24 mouse cellular contexts compared by ENCODE assay signal in genomic region chr17:15085006-15085405, GRCm38 (mm10). TPM values are rescaled to one million over a fixed set of nuclear protein-coding genes. Genes with fewer than 3 reads are reported as not detected.
A peak's percentile ranks its signal among the peaks of the same experiment; 100 is the strongest.
DNase-seq lines count a peak whose midpoint lies in the region; ATAC-seq lines count a peak whose summit lies in the region.
"Had no signal": no experiment of that assay in that cellular context is flagged by ENCODE, and none has a peak within 500 bp of the region (broad histone marks: within the 10 kb centered on the region; RNA-seq: fewer than 3 reads in every experiment).

No protein-coding gene starts in this region.

- H3K9me3 ChIP-seq in heart, embryonic 13.5 days, result no peaks in the 10 kb centered on the region
- H3K9me3 ChIP-seq in intestine, embryonic 16.5 days (ENCODE audit: control insufficient read depth, low read length), result no peaks in the 10 kb centered on the region
- no peaks in the 10 kb centered on the region for H3K9me3 ChIP-seq in liver, embryonic 15.5 days (replicated peaks)
- H3K9me3 ChIP-seq: embryonic facial prominence, embryonic 10.5 days; heart, embryonic 15.5 days; limb, embryonic 13.5 days; lung, embryonic 15.5 days; midbrain, embryonic 12.5 days; neural tube, embryonic 13.5 days had no signal

- peak overlapping the region; percentile 44; the same call in 1 of the 2 replicates for H3K4me2 ChIP-seq in heart, embryonic 13.5 days
- H3K4me2 ChIP-seq in intestine, embryonic 16.5 days (ENCODE audit: low read depth, low read length), result no peak overlapping the region
- H3K4me2 ChIP-seq in liver, embryonic 15.5 days, result peak overlapping the region; percentile 64
- H3K4me2 ChIP-seq: limb, embryonic 13.5 days; lung, embryonic 15.5 days; midbrain, embryonic 12.5 days; neural tube, embryonic 13.5 days had no signal

- H3K27ac ChIP-seq in heart, embryonic 13.5 days (replicated peaks), result peak overlapping the region; percentile 59
- H3K27ac ChIP-seq in intestine, embryonic 16.5 days (ENCODE audit: low read length), result no peak overlapping the region
- H3K27ac ChIP-seq in liver, embryonic 15.5 days (replicated peaks), result peak overlapping the region; percentile 74; the same call in 1 of the 2 replicates
- H3K27ac ChIP-seq: embryonic facial prominence, embryonic 10.5 days; heart, embryonic 15.5 days; limb, embryonic 13.5 days; lung, embryonic 15.5 days; macrophage; neural tube, embryonic 13.5 days had no signal

- H3K27me3 ChIP-seq in heart, embryonic 13.5 days (replicated peaks), result peaks cover 53% of the 10 kb centered on the region
- H3K27me3 ChIP-seq in intestine, embryonic 16.5 days (replicated peaks; ENCODE audit: control insufficient read depth, insufficient read depth, low read length), result no peaks in the 10 kb centered on the region
- peaks cover 6% of the 10 kb centered on the region; the same call in 1 of the 2 replicates for H3K27me3 ChIP-seq in liver, embryonic 15.5 days
- H3K27me3 ChIP-seq: limb, embryonic 13.5 days; lung, embryonic 15.5 days had no signal

- H3K36me3 ChIP-seq in heart, embryonic 13.5 days, result no peaks in the 10 kb centered on the region
- H3K36me3 ChIP-seq in intestine, embryonic 16.5 days (ENCODE audit: control insufficient read depth, insufficient read depth, low read length), result no peaks in the 10 kb centered on the region
- no peaks in the 10 kb centered on the region for H3K36me3 ChIP-seq in liver, embryonic 15.5 days (replicated peaks)
- H3K36me3 ChIP-seq: embryonic facial prominence, embryonic 10.5 days; heart, embryonic 15.5 days; limb, embryonic 13.5 days; lung, embryonic 15.5 days; midbrain, embryonic 12.5 days; neural tube, embryonic 13.5 days had no signal

- ATAC-seq in heart, embryonic 13.5 days (ENCODE audit: extremely low read depth, insufficient number of reproducible peaks, low FRiP score, low TSS enrichment), result peak; percentile 47; the same call in 1 of the 2 replicates
- ATAC-seq in intestine, embryonic 16.5 days, result peak; percentile 72
- ATAC-seq in liver, embryonic 15.5 days (ENCODE audit: insufficient read depth), result peak; percentile 41
- ATAC-seq: forebrain, embryonic 16.5 days; inflammation-experienced regulatory T-cells, adult 6 months had no signal

- DNase-seq in heart, postnatal 25 days (ENCODE audit: low spot score), result no peak
- DNase-seq in R1 (ENCODE audit: low read depth, low spot score), result peak; percentile 42
- DNase-seq in left cerebral cortex, postnatal 14 days (ENCODE audit: low spot score in 2 of 2), result no peak
- DNase-seq in thymus, adult 18-20 months, result no peak
- DNase-seq: adrenal gland, postnatal 25 days; cerebellum, adult 2 months; thymus, postnatal 4 days had no signal

- intact Hi-C loops in heart, postnatal 25 days (cut with DNase I), result no loop called here
- intact Hi-C loops in left cerebral cortex, postnatal 14 days (cut with DNase I), result no loop called here

- H3K9ac ChIP-seq in heart, embryonic 13.5 days, result no peak overlapping the region
- no peak overlapping the region for H3K9ac ChIP-seq in intestine, embryonic 16.5 days (ENCODE audit: low read depth, low read length)
- H3K9ac ChIP-seq in liver, embryonic 15.5 days, result no peak overlapping the region
- H3K9ac ChIP-seq: heart, embryonic 15.5 days; limb, embryonic 13.5 days; lung, embryonic 15.5 days; midbrain, embryonic 12.5 days; neural tube, embryonic 13.5 days had no signal

- peaks cover 27% of the 10 kb centered on the region for H3K4me1 ChIP-seq in heart, embryonic 13.5 days
- peaks cover 20% of the 10 kb centered on the region for H3K4me1 ChIP-seq in intestine, embryonic 16.5 days (ENCODE audit: control insufficient read depth, insufficient read depth, low read length)
- H3K4me1 ChIP-seq in liver, embryonic 15.5 days (replicated peaks), result peaks cover 43% of the 10 kb centered on the region

- 46% methylated on average over 2 of the region's 2 CpGs for WGBS in heart, embryonic 13.5 days
- WGBS in intestine, embryonic 16.5 days, result 73% methylated on average over 2 of the region's 2 CpGs
- WGBS in liver, embryonic 15.5 days (ENCODE audit: insufficient replicate concordance), result 59% methylated on average over 2 of the region's 2 CpGs

- no peak overlapping the region for H3K4me3 ChIP-seq in heart, embryonic 13.5 days
- no peak overlapping the region for H3K4me3 ChIP-seq in intestine, embryonic 16.5 days (ENCODE audit: low read length)
- H3K4me3 ChIP-seq in liver, embryonic 15.5 days (replicated peaks), result no peak overlapping the region
- H3K4me3 ChIP-seq: embryonic facial prominence, embryonic 10.5 days; heart, embryonic 15.5 days; limb, embryonic 13.5 days; lung, embryonic 15.5 days; midbrain, embryonic 12.5 days; neural tube, embryonic 13.5 days had no signal

RNA-seq across cellular contexts. Expression of gene Gm3448, which starts 43.7 kb away (rescaled TPM):
- polyA plus RNA-seq in heart, embryonic 13.5 days (2015; fragmentation: Nextera tagmentation; extraction: Ambion mirVana), result 2.2 and 3.2 TPM in 2 replicates
- 1 to 10 TPM in 1 of 2 experiments, under 1 TPM in 1; 0.96 to 1.3 TPM for total RNA-seq in heart, postnatal 25 days (2021)
- 3.3 and 4.1 TPM in 2 replicates for polyA plus RNA-seq in intestine, embryonic 16.5 days (2015; fragmentation: Nextera tagmentation; extraction: Ambion mirVana)
- polyA plus RNA-seq in liver, embryonic 15.5 days (2015; fragmentation: Nextera tagmentation; extraction: Ambion mirVana), result 1.8 and 3.4 TPM in 2 replicates
- total RNA-seq in left cerebral cortex, postnatal 14 days (2021), result 1 to 10 TPM; 4.5 to 8.1 TPM

RNA-seq across cellular contexts. Expression of gene Tcte3, which starts 43.7 kb away (rescaled TPM):
- polyA plus RNA-seq in heart, embryonic 13.5 days (2015; fragmentation: Nextera tagmentation; extraction: Ambion mirVana), result 0.62 TPM in 1 of 2 replicates, not detected in the other
- total RNA-seq in heart, postnatal 25 days (2021), result not detected
- polyA plus RNA-seq in intestine, embryonic 16.5 days (2015; fragmentation: Nextera tagmentation; extraction: Ambion mirVana), result 1.4 TPM in 1 of 2 replicates, not detected in the other
- polyA plus RNA-seq in liver, embryonic 15.5 days (2015; fragmentation: Nextera tagmentation; extraction: Ambion mirVana), result 2.3 and 2.8 TPM in 2 replicates
- total RNA-seq in left cerebral cortex, postnatal 14 days (2021), result under 1 TPM; 0.51 to 0.70 TPM
- total RNA-seq: gastrocnemius, adult 18-20 months had no signal
- polyA plus RNA-seq: cerebellum, adult 2 months; embryonic facial prominence, embryonic 10.5 days; forebrain, embryonic 16.5 days; hindbrain, embryonic 11.5 days; kidney, embryonic 14.5 days; large intestine, adult 2 months; macrophage; midbrain, embryonic 12.5 days; small intestine, adult 2 months had no signal

RNA-seq across cellular contexts. Expression of gene Ermard, which starts 44.0 kb away (rescaled TPM):
- polyA plus RNA-seq in heart, embryonic 13.5 days (2015; fragmentation: Nextera tagmentation; extraction: Ambion mirVana), result 51.8 and 66.8 TPM in 2 replicates
- total RNA-seq in heart, postnatal 25 days (2021), result 10 to 100 TPM; 20.9 to 21.2 TPM
- polyA plus RNA-seq in intestine, embryonic 16.5 days (2015; fragmentation: Nextera tagmentation; extraction: Ambion mirVana), result 50.0 and 58.1 TPM in 2 replicates
- polyA plus RNA-seq in liver, embryonic 15.5 days (2015; fragmentation: Nextera tagmentation; extraction: Ambion mirVana), result 22.4 and 23.9 TPM in 2 replicates
- 10 to 100 TPM; 44.3 to 51.9 TPM for total RNA-seq in left cerebral cortex, postnatal 14 days (2021)
